Mouse (Mus musculus) T-helper 1 cell (primary cell): ENCODE measurements at regions not wholly inside any gene's neighbourhood (a gene's known extent, or its start where the extent isn't known, plus 50 kb on each side); places are given as distances from the start of the nearest gene placed in this dataset.
"Not testable (repeated sequence)": the region's sequence is repeated elsewhere in the genome, so short reads cannot be mapped to it uniquely, and the experiment has no call there.

Experiments used
- in situ Hi-C: fragments of 300-600 bp; cut with MboI, MseI; formaldehyde crosslinking; loops from one replicate; pipeline ENCODE4 v1.15.1; 2025; ENCODE audit warnings: high pct_unique_total_duplicates

DNA sequence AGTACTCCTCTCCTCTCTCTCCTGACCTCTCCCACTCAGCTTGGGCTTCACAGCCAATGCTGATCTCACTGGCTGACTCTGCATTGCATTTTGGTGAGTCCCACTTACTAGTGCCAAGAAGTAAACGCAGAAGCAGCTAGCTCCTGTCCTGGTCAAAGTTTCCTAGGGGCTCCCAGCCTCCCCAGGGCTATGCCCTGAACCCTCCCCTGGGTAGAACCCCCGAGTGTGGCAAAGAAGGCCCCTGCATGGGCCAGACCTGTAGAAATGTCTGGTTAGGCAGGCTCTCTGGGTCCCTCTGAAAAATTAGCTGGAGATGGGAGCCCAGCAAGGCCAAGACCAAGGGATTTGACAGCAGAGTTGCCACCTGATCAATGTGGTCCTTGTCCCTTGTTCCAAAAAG lies 454.3 kb downstream of the Gm10330 start:
- in situ Hi-C loops, result not testable (repeated sequence)

DNA sequence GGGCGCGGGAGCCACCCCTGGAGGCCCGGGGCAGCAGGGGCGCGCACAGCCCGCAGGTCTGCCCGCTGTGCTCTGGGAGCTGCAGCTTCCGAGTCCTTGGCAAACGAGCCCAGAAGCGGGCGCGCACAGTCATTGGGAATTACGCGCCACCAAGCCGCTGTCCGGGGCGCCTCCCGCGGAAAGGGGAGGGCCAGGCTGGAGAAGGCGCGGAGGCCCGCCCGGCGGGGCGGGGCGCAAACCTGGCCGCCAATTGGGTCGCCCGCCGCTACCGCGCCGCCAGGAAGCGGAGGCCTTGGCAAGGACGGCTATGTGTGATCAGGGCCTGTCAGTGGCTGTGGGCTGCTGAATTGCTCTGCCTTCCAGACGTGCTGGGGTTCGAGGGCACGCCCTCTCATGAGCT lies 464.9 kb downstream of the Gm10330 start:
- in situ Hi-C loops, result loop anchor here (5.0 kb wide), 1 partner anchor 1158 kb away; no protein-coding TSS in a partner anchor
